Mouse (Mus musculus) kidney, adult 8-10 months (tissue): ENCODE results near the gene Mtcl1.
A peak's percentile ranks its signal among the peaks of the same experiment; 100 is the strongest.

Source experiments
- DNase-seq, 2 experiments: peaks; one replicate each; pipeline ENCODE4 v3.0.0; 2022

Gene Mtcl1

GRCm38 (mm10) chr17:66358026-66358978, 91.2 kb downstream of the Mtcl1 start:
- DNase-seq, result no peak

DNA sequence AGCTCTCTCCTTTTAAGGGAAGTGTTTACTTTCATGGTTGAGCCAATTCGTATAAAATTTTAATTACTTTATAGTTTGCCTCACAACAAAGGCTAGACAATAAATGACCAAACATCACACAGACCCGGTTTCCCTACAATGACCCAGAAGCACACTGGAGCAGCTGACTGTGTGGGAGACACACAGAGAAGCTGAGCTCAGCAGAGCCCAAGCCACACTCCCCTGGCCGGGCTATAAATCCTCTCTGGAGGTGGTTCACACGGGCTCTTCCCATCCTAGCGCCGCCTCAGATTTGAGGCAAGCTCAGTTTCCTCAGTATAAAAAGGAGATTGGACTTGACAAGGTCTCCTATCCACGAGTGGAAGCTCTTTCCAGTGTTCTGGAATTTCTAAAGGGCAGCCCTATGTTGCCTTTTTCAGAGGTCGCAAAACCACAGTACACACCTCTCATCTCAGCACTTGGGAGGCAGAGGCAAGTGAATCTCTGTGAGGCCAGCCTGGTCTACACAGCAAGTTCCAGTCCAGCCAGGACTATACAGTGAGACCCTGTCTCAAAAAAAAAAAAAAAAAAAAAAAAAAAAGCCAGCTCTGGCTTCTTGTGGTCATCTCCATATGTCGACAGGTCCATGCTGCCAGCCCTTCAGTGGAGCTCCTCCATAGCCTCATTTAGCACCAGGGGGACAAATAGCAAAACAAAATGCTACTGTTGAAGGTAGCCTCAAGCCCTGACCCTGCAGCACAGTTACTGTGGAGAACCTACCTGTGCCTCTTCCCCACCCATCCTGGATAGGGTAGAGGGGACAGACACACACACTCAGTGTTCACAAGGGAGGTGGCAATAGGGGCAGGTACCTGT, 92.2 kb downstream of the Mtcl1 start:
- no peak for DNase-seq

DNA sequence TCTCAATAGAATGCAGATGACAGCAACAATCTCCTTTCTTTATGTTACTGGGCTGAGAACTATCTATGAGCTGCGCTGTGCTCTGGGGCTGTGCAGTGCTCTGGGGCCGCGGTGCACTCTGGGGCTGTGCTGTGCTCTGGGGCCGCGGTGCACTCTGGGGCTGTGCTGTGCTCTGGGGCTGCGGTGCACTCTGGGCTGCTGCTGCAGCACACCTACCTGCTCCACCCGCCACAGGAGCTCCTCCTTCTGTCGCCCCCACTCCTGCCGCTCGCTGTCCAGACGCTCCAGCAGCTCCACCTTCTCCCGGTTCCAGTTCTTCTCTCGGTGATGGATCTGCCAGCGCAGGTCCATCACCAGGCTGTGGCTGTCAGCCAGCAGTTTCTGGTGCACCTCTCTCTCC, 95.6 kb downstream of the Mtcl1 start:
- DNase-seq, result no peak

DNA sequence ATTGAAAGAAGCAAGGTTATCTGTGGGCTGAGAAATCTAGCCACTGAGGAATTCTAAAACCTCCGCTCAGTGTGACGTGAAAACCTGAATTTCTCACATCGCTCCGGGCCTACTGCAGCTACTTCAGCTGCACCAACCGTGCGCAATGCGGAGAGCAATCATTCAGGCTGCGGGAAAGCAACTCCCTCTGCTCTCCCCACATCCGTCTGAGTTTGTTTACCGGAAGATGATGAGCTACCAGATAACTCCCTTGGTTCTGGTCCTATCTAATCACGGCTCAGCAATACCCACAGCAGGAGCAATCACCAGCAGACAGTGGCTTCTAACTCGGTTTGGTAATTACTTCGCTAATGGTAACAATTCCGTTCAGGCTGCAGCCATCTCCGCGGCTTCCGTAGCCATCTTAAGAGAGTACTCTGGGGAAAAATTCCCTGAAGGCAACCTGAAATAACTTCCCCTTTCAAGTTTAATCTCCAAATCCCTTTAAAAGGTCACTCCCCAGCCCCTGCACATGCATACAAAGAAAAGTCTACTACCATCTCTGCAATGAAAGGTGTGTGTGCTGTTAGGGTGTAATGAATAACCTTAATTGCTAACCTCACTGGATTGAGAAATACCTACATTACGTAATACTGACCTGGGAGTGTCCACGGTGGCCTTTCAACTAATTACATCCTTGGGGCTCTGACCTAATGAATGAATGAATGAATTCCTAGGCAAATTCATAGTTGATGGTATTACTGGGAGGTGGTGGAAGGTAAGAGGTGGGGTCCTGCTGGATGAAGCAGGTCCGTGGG, 96.5 kb downstream of the Mtcl1 start:
- DNase-seq, result peak in 1 of 2 experiments; percentile 66

DNA sequence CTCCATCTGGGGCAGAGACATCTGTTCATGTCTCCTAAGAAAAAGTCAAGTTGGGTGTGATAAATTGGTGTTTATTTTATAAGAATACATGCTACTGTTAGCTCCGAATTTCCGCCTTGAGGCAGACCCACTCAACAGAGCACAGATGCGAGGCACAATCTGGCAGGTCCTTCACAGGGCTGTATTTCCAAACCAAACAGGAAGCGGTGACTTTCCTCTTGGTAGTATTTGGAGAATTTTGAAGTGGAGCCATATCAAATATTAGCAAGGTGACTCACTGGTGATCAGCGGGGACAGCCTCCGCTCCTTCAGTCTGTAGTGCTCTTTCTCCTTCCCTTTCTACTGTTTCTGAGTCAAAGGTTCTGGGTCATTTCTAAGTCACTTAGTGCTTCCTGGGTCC, 97.3 kb downstream of the Mtcl1 start:
- DNase-seq, result no peak

GRCm38 (mm10) chr17:66350689-66351088, 98.9 kb downstream of the Mtcl1 start:
- no peak for DNase-seq

- DNase-seq, result no peak
These were observed 99.4 kb downstream of the Mtcl1 start for GRCm38 (mm10) chr17:66350127-66350526.

- DNase-seq, result no peak
These were observed 103.2 kb downstream of the Mtcl1 start for GRCm38 (mm10) chr17:66346378-66346777.

- DNase-seq, result no peak
These were observed 103.9 kb downstream of the Mtcl1 start for GRCm38 (mm10) chr17:66345680-66346079.

DNA sequence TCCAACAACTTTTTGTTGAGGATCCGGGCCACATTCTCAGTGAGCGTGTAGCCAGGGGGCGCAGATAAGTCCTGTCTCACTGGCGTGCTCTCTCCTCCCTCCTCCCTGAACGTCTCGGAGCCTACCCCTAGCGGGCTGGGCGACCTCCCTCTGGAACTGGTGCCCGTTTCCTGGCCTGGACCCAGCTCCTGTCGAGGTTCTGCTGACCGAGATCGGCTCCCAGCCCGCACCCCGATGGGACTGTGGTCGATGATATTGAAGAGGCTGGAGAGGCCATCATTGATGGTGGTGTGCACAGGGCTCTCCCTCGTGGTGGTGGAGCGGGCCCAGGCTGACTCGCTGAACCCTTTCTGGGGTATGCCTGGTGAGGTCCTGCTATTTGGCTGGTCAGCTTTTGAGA, 106.6 kb downstream of the Mtcl1 start:
- DNase-seq, result no peak

DNA sequence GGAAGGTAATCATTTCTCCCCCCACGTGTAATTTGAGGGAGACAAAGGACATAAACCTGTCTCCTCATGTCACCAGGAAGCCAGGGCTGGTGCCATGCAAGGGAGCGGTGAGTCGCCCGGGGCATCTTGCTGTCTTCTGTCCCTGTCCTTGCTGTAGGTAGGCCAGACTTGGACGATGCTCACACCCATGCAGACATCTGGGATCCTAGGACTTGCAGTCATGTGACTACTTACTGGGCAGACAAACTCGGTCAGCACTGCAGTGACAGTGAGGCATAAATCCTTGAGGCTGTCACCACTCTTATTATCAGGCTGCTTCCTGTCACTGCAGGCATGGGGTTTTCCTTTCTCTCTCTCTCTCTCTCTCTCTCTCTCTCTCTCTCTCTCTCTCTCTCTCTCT, 107.9 kb downstream of the Mtcl1 start:
- no peak for DNase-seq

GRCm38 (mm10) chr17:66340798-66341197, 108.8 kb downstream of the Mtcl1 start:
- DNase-seq, result no peak

- DNase-seq, result no peak
These were observed 111.6 kb downstream of the Mtcl1 start for GRCm38 (mm10) chr17:66337929-66338328.

DNA sequence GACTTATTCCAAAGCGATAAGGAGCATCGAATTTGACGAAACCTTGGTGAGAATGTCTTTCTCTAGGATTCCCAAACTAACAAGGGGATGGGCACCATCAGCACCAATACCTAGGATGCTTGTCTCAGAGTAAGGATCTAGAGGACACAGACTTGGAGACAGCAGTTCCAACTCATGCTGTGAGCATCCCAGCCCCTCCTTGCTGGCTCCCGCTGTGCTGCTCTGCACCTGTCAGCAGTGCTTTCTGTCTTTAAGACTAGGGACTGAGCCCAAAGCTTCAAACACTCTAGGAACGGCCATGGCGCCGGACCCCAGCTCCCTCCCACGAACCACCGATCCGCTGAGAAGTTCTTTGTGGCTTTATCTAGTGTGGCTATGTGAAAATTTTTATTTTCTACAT, 114.0 kb downstream of the Mtcl1 start:
- DNase-seq, result no peak

GRCm38 (mm10) chr17:66334894-66335293, 114.7 kb downstream of the Mtcl1 start:
- no peak for DNase-seq

- DNase-seq, result no peak
These were observed 118.3 kb downstream of the Mtcl1 start for GRCm38 (mm10) chr17:66331207-66331606.

GRCm38 (mm10) chr17:66326552-66327045, 123.0 kb downstream of the Mtcl1 start:
- no peak for DNase-seq

DNA sequence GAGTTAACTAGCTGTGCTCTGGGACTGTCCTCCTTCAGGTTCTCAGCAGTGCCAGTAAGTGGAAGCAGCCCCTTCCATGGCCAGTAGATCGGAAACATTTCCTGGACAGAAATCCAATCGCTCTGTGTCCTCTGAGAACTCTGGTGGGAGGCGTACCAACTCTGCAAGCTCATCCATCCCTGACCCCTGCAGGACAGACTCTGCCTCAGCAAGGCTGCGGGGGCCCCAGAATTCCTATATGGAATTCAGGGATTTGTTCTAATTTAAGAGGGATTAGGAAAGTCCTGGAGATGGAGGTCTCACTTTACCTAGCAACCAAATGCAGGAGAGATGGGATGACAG, 123.4 kb downstream of the Mtcl1 start:
- DNase-seq, result no peak

DNA sequence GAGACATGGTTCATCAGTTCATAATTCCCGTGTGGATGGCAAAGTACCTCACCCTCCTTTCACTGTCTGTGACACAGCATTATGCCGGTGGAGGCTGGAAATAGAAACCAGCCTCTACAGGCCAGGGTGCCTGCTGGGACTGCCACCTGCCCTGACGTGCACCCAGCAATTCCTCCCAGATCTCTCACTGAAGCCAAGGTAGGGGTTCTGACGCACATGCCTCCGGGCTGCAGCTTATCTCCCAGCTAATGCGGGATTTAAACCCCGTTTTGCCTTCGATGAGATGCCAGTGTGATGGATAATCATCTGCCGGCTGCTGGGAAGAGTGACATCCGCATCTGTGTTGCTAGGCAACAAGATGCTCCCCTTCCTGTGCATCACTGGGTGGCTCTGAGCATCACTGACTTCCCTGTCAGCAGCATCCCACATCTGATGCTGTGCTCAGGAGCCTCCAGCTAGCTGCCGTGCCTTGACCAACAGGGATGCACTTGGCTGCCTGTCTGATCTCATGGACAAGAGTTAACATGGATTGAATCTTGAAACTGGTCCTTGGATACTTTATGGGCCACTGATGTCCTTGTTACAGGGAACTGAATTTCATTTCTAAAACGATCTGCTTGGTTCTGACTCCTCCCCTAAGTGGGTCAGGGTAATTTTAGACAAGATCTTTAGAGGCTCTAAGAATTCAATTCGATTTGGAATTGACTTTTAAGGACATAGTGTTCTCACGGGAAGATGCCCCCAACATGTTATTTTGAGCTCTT, 123.9 kb downstream of the Mtcl1 start:
- DNase-seq, result no peak

DNA sequence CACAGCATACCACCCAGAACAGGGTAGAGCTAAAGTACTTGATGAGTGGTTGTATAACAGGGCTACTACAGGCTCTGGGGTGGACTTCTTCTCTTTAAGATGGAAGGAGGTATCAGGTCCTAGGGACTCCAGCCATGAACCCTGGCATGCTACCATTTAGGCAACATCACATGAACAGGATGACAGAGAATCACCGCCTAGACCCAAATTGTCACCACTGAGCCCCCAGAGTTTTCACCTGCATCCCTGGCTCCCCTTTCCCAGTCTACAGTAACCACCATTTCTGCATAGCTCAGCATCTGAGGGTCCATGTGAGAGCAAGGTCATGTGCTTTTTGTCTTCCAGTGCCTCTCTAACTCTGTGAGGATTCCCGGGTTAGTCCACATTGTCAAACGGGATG, 124.7 kb downstream of the Mtcl1 start:
- DNase-seq, result no peak

DNA sequence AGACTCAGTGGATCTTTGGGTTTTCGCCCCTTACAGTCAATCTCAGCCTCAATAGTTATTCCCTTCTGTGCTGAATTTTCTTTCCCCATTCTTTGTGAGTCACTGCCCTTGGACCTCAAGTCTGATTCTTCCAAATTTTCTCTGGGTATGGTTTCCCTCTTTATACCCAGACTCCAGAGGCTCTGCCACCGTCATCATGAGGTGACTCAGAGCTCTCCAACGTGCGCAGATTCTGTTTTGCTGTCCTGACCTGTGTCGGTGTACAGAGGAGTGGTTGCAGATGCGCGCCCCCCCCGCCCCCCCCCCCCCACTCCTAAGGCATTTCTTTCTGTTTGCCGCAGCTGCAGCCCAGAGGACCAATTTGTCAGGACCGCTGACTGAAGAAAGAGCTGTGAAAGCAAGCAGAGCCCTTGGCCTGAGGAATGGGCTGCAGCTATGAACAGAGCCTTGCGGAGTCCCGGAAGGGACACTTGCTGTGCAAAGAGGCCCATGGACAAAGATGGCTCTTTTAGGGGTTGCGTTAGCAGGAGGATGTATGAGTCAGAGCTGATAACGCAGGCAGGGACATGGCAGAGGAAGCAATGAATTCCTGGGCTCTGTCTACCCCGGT, 126.8 kb downstream of the Mtcl1 start:
- no peak for DNase-seq

DNA sequence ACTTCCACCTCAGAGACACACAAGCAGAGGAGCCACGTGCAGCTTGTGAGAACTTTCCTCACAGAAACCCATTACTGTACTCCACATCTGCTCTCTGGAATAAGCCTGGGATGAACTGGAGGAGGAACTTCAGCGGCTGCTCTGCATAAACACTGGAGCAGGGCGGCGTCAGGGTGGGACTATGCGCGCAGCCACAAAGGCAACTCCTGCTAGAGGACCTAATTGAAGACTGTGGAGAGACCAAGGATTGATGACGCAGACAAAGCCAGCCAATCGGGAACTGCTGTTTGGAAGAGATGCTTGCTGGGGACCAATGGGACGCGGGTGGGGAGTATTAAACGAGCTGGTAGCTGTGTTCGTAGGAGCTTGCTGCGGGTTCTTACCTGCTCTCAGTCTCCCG, 127.6 kb downstream of the Mtcl1 start:
- no peak for DNase-seq
